ENCODE assay signal across 21 mouse cellular contexts in the genomic region with DNA sequence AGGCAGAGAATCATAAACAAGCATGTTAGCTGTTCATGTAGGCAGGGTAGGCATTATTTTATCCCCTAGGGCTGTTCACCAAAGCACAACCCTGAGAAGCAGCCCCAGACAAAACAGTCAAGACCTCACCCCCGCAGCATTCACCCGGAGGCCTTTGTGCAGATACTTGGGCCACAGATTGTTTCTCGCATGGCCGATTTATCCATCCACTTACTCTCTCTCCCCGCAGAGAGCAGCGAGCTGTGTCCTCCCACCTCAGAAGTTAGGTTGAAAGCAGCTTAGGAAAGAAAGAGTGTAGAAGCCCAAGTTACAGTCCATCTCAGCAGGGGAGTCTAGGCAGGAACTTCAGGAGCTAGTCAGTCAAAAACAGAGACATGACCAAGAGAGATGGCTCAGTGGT. TPM values are rescaled to one million over a fixed set of nuclear protein-coding genes. Genes with fewer than 3 reads are reported as not detected.
DNase-seq lines count a peak whose midpoint lies in the region; ATAC-seq lines count a peak whose summit lies in the region.
"Had no signal": no experiment of that assay in that cellular context is flagged by ENCODE, and none has a peak within 500 bp of the region (broad histone marks: within the 10 kb centered on the region; RNA-seq: fewer than 3 reads in every experiment).

No protein-coding gene starts in this region.

- H3K9ac ChIP-seq in kidney, embryonic 15.5 days = no peak overlapping the region
- H3K9ac ChIP-seq in kidney, embryonic 16.5 days (replicated peaks; ENCODE audit: low read length) = no peak overlapping the region
- H3K9ac ChIP-seq: embryonic facial prominence, embryonic 12.5 days; forebrain, embryonic 13.5 days; forebrain, embryonic 15.5 days; forebrain, postnatal 0 days had no signal

- peak; percentile 33 to 59 for DNase-seq in kidney, postnatal 4 days
- DNase-seq in kidney, adult 8-10 months = no peak
- DNase-seq: adrenal gland, adult 8-10 months; adrenal gland, postnatal 14 days; adrenal gland, postnatal 36 days; cerebellum, adult 11-12 months; cerebellum, adult 2 months; cerebellum, adult 9-10 months; cerebellum, postnatal 10 days; cerebellum, postnatal 25 days; forebrain, postnatal 0 days had no signal

- peaks cover 9% of the 10 kb centered on the region; the same call in 1 of the 2 replicates for H3K4me1 ChIP-seq in kidney, embryonic 15.5 days
- H3K4me1 ChIP-seq in kidney, embryonic 16.5 days (ENCODE audit: insufficient read depth, low read length) = 0 out of 2 replicates have a peak, but pooled peaks cover 3% of the 10 kb centered on the region
- H3K4me1 ChIP-seq: forebrain, embryonic 13.5 days had no signal

- 26% methylated on average over 6 of the region's 6 CpGs for WGBS in kidney, embryonic 15.5 days
- 49% methylated on average over 6 of the region's 6 CpGs for WGBS in kidney, embryonic 16.5 days

- H3K36me3 ChIP-seq in kidney, embryonic 15.5 days = no peaks in the 10 kb centered on the region
- H3K36me3 ChIP-seq in kidney, embryonic 16.5 days (ENCODE audit: insufficient read depth, low read length) = no peaks in the 10 kb centered on the region
- H3K36me3 ChIP-seq: embryonic facial prominence, embryonic 10.5 days; embryonic facial prominence, embryonic 12.5 days; forebrain, embryonic 15.5 days had no signal

- ATAC-seq in kidney, embryonic 15.5 days (replicated peaks; ENCODE audit: low FRiP score) = no peak
- ATAC-seq in kidney, embryonic 16.5 days (ENCODE audit: low FRiP score, low TSS enrichment) = no peak
- no peak for ATAC-seq in inflammation-experienced regulatory T-cells, adult 6 months
- ATAC-seq: activated CD4-positive, CD25-positive, alpha-beta regulatory T cell, adult 4 months; forebrain, embryonic 13.5 days; forebrain, embryonic 15.5 days; forebrain, postnatal 0 days; Patski had no signal

- no peak overlapping the region for H3K4me2 ChIP-seq in kidney, embryonic 15.5 days
- no peak overlapping the region for H3K4me2 ChIP-seq in kidney, embryonic 16.5 days (replicated peaks; ENCODE audit: low read depth, low read length)
- H3K4me2 ChIP-seq: embryonic facial prominence, embryonic 12.5 days; forebrain, embryonic 13.5 days; forebrain, embryonic 15.5 days had no signal

- peak overlapping the region; percentile 67 for H3K27ac ChIP-seq in kidney, embryonic 15.5 days
- H3K27ac ChIP-seq in kidney, embryonic 16.5 days (ENCODE audit: low read length) = no peak overlapping the region
- H3K27ac ChIP-seq: embryonic facial prominence, embryonic 10.5 days; embryonic facial prominence, embryonic 12.5 days; forebrain, embryonic 13.5 days; forebrain, embryonic 15.5 days had no signal

- no peaks in the 10 kb centered on the region for H3K9me3 ChIP-seq in kidney, embryonic 15.5 days (replicated peaks)
- H3K9me3 ChIP-seq in kidney, embryonic 16.5 days (ENCODE audit: low read length) = 0 out of 2 replicates have a peak, but pooled peaks cover 2% of the 10 kb centered on the region
- H3K9me3 ChIP-seq: embryonic facial prominence, embryonic 10.5 days; embryonic facial prominence, embryonic 12.5 days; forebrain, embryonic 13.5 days; forebrain, embryonic 15.5 days had no signal

- no peak overlapping the region for H3K4me3 ChIP-seq in kidney, embryonic 15.5 days (replicated peaks)
- H3K4me3 ChIP-seq in kidney, embryonic 16.5 days (ENCODE audit: low read length) = no peak overlapping the region
- H3K4me3 ChIP-seq: embryonic facial prominence, embryonic 10.5 days; embryonic facial prominence, embryonic 12.5 days; forebrain, embryonic 13.5 days; forebrain, embryonic 15.5 days had no signal

- no peaks in the 10 kb centered on the region for H3K27me3 ChIP-seq in kidney, embryonic 15.5 days
- H3K27me3 ChIP-seq in kidney, embryonic 16.5 days (ENCODE audit: insufficient read depth, low read length) = no peaks in the 10 kb centered on the region
- H3K27me3 ChIP-seq: embryonic facial prominence, embryonic 12.5 days; forebrain, embryonic 13.5 days; forebrain, embryonic 15.5 days; Patski had no signal

RNA-seq across cellular contexts. Expression of gene Zfp692, which starts 9.5 kb away (rescaled TPM):
- polyA plus RNA-seq in kidney, embryonic 15.5 days (2015; fragmentation: Nextera tagmentation; extraction: Ambion mirVana) = 29.1 and 30.5 TPM in 2 replicates
- 30.1 and 33.3 TPM in 2 replicates for polyA plus RNA-seq in kidney, embryonic 16.5 days (2015; fragmentation: Nextera tagmentation; extraction: Ambion mirVana)
- polyA plus RNA-seq in inflammation-experienced regulatory T-cells, adult 6 months (2017; shearing (Covaris generic)) = 10 to 100 TPM in 1 of 3 experiments, 1 to 10 TPM in 2; 7.6 to 10.2 (median 7.8) TPM

RNA-seq across cellular contexts. Expression of gene 4930438A08Rik, which starts 22.8 kb away (rescaled TPM):
- polyA plus RNA-seq in kidney, embryonic 15.5 days (2015; fragmentation: Nextera tagmentation; extraction: Ambion mirVana) = 0.18 TPM in 1 of 2 replicates, not detected in the other
- polyA plus RNA-seq in kidney, embryonic 16.5 days (2015; fragmentation: Nextera tagmentation; extraction: Ambion mirVana) = not detected in 2 replicates
- polyA plus RNA-seq in inflammation-experienced regulatory T-cells, adult 6 months (2017; shearing (Covaris generic)) = not detected
- polyA plus RNA-seq: activated CD4-positive, CD25-positive, alpha-beta regulatory T cell, adult 4 months; cerebellum, adult 2 months; cortical plate, adult 2 months; embryonic facial prominence, embryonic 10.5 days; forebrain, embryonic 13.5 days; forebrain, embryonic 15.5 days; forebrain, postnatal 0 days; Patski had no signal

RNA-seq across cellular contexts. Expression of gene Zfp672, which starts 32.7 kb away (rescaled TPM):
- polyA plus RNA-seq in kidney, embryonic 15.5 days (2015; fragmentation: Nextera tagmentation; extraction: Ambion mirVana) = 36.2 and 40.4 TPM in 2 replicates
- 40.9 and 43.8 TPM in 2 replicates for polyA plus RNA-seq in kidney, embryonic 16.5 days (2015; fragmentation: Nextera tagmentation; extraction: Ambion mirVana)
- 10 to 100 TPM; 40.5 to 41.4 (median 41.1) TPM for polyA plus RNA-seq in inflammation-experienced regulatory T-cells, adult 6 months (2017; shearing (Covaris generic))

RNA-seq across cellular contexts. Expression of gene Sh3bp5l, which starts 33.1 kb away (rescaled TPM):
- 34.2 and 37.0 TPM in 2 replicates for polyA plus RNA-seq in kidney, embryonic 15.5 days (2015; fragmentation: Nextera tagmentation; extraction: Ambion mirVana)
- 41.2 and 41.8 TPM in 2 replicates for polyA plus RNA-seq in kidney, embryonic 16.5 days (2015; fragmentation: Nextera tagmentation; extraction: Ambion mirVana)
- polyA plus RNA-seq in inflammation-experienced regulatory T-cells, adult 6 months (2017; shearing (Covaris generic)) = 1 to 10 TPM; 5.1 to 7.9 (median 6.8) TPM

Comparison
In these comparisons a context has a peak if more than half of its experiments do, and no peak if none do; other contexts are left out.
1. DNase-seq: peak in kidney, postnatal 4 days (2 of 2); none in kidney, adult 8-10 months (0 of 2).